Mouse (Mus musculus) limb, embryonic 14.5 days (tissue): ENCODE results near the gene Edil3. TPM values are rescaled to one million over a fixed set of nuclear protein-coding genes. Genes with fewer than 3 reads are reported as not detected.

ENCODE experiments used
- ATAC-seq: fragments of 200-750 bp; cut with Nextera tagmentation; 2 replicates; pipeline ENCODE4 v1.8.0; 2017; ENCODE audit warnings: low read depth, moderate number of reproducible peaks, moderate TSS enrichment; ENCODE audit not compliant: low FRiP score
- DNase-seq: peaks from one replicate; pipeline ENCODE4 v3.0.0-alpha.2; 2015; ENCODE audit warnings: low spot score
- H3K27ac ChIP-seq: fragments of 300-500 bp; sonication (generic); replicated peaks from 2 replicates; pipeline ENCODE4 v1.5.1; 2014; ENCODE audit warnings: low read depth, mild to moderate bottlenecking, low read length, moderate library complexity, mixed read lengths
- H3K27me3 ChIP-seq: fragments of 300-500 bp; sonication (generic); 2 replicates; pipeline ENCODE4 v1.6.1; 2014; ENCODE audit warnings: low read length, mixed read lengths; ENCODE audit not compliant: control insufficient read depth, insufficient read depth
- H3K36me3 ChIP-seq: fragments of 300-500 bp; sonication (generic); 2 replicates; pipeline ENCODE4 v1.6.1; 2014; ENCODE audit warnings: mild to moderate bottlenecking, low read length, moderate library complexity, mixed read lengths; ENCODE audit not compliant: control insufficient read depth, insufficient read depth
- H3K4me1 ChIP-seq: fragments of 300-500 bp; sonication (generic); 2 replicates; pipeline ENCODE4 v1.6.1; 2014; ENCODE audit warnings: antibody characterized with exemption, low read length, mixed read lengths; ENCODE audit not compliant: control insufficient read depth, insufficient read depth
- H3K4me2 ChIP-seq: fragments of 300-500 bp; sonication (generic); replicated peaks from 2 replicates; pipeline ENCODE4 v1.6.1; 2014; ENCODE audit warnings: low read depth, mild to moderate bottlenecking, low read length, moderate library complexity; ENCODE audit not compliant: severe bottlenecking
- H3K4me3 ChIP-seq: fragments of 300-500 bp; sonication (generic); replicated peaks from 2 replicates; pipeline ENCODE4 v1.5.1; 2014; ENCODE audit warnings: low read length
- H3K9ac ChIP-seq: fragments of 300-500 bp; sonication (generic); 2 replicates; pipeline ENCODE4 v1.6.1; 2014; ENCODE audit warnings: mild to moderate bottlenecking, low read depth, low read length, moderate library complexity; ENCODE audit not compliant: severe bottlenecking
- H3K9me3 ChIP-seq: fragments of 300-500 bp; sonication (generic); 2 replicates; pipeline ENCODE4 v1.6.1; 2016; ENCODE audit warnings: low read length; ENCODE audit not compliant: control insufficient read depth
- POLR2A ChIP-seq: fragments of 200-500 bp; IDR thresholded peaks from 2 replicates; pipeline ENCODE4 v1.8.0; 2012; ENCODE audit warnings: inconsistent platforms, mild to moderate bottlenecking, moderate library complexity, borderline replicate concordance; ENCODE audit not compliant: insufficient read depth, insufficient read length; ENCODE audit errors: extremely low read depth
- WGBS: fragments of 180-500 bp; shearing (Covaris S2); extraction: QIAGEN DNeasy Blood & Tissue Kit; methylation state at CpG from one replicate; pipeline ENCODE4 v1.1.7; 2014; 5-methylcytosine and 5-hydroxymethylcytosine counted together
- polyA plus RNA-seq, 2 experiments: library from polyadenylated mRNA; depleted of rRNA in 1 of 2; stranded (reverse) in 1 of 2; unstranded in 1 of 2; fragments of >200 nt; fragmentation: Nextera tagmentation in 1 of 2; extraction: Ambion mirVana in 1 of 2; gene quantifications; 2 replicates each; pipeline versions ENCODE4 v1.2.1 to v1.2.3; 2012 to 2014

The Edil3 gene
- polyA plus RNA-seq, 2 experiments = 7.8 to 11.2 TPM

- Histone ChIP-seq H3K4me3 (no peak overlapping the region), H3K27ac (no peak overlapping the region), H3K4me2 (no peak overlapping the region), H3K36me3 (no peaks in the 10 kb centered on the region), H3K9me3 (no peaks in the 10 kb centered on the region), H3K9ac (no peak overlapping the region), H3K4me1 (peaks cover 14% of the 10 kb centered on the region; the same call in 1 of the 2 replicates), H3K27me3 (no peaks in the 10 kb centered on the region)
- no peak for TF ChIP-seq POLR2A
- ATAC-seq (no peak), DNase-seq (no peak)
- WGBS = 89% methylated on average over 3 of the region's 3 CpGs
Measured at GRCm38 (mm10) chr13:89339776-89340175, 518.5 kb downstream of the Edil3 start.

GRCm38 (mm10) chr13:89355234-89355633 lies 534.0 kb downstream of the Edil3 start:
- no peak for ATAC-seq

GRCm38 (mm10) chr13:89358407-89358806 lies 537.1 kb downstream of the Edil3 start:
- H3K27ac ChIP-seq = no peak overlapping the region
- no peaks in the 10 kb centered on the region for H3K36me3 ChIP-seq

More at GRCm38 (mm10) chr13:89355234-89355633, 534.0 kb downstream of the Edil3 start:
- WGBS = 82% methylated on average over 3 of the region's 3 CpGs
- no peaks in the 10 kb centered on the region for H3K36me3 ChIP-seq
- H3K4me1 ChIP-seq = no peaks in the 10 kb centered on the region
- H3K4me2 ChIP-seq = no peak overlapping the region
- no peak overlapping the region for H3K9ac ChIP-seq
- H3K4me3 ChIP-seq = no peak overlapping the region
- H3K9me3 ChIP-seq = no peaks in the 10 kb centered on the region
- no peak overlapping the region for H3K27ac ChIP-seq
- no peak for TF ChIP-seq POLR2A
- H3K27me3 ChIP-seq = no peaks in the 10 kb centered on the region
- no peak for DNase-seq

GRCm38 (mm10) chr13:89362274-89362673 lies 541.0 kb downstream of the Edil3 start:
- WGBS = 69% methylated on average over 4 of the region's 4 CpGs
- H3K4me3 ChIP-seq = no peak overlapping the region
- no peaks in the 10 kb centered on the region for H3K36me3 ChIP-seq
- H3K9ac ChIP-seq = no peak overlapping the region
- H3K9me3 ChIP-seq = no peaks in the 10 kb centered on the region
- no peak overlapping the region for H3K4me2 ChIP-seq
- H3K27ac ChIP-seq = no peak overlapping the region
- no peak for TF ChIP-seq POLR2A
- no peaks in the 10 kb centered on the region for H3K4me1 ChIP-seq
- DNase-seq (no peak), ATAC-seq (no peak)
- no peaks in the 10 kb centered on the region for H3K27me3 ChIP-seq

More at GRCm38 (mm10) chr13:89358407-89358806, 537.1 kb downstream of the Edil3 start:
- Histone ChIP-seq H3K4me3 (no peak overlapping the region), H3K4me2 (no peak overlapping the region), H3K4me1 (no peaks in the 10 kb centered on the region), H3K9me3 (no peaks in the 10 kb centered on the region), H3K27me3 (no peaks in the 10 kb centered on the region), H3K9ac (no peak overlapping the region)
- ATAC-seq (no peak), DNase-seq (no peak)
- no peak for TF ChIP-seq POLR2A

GRCm38 (mm10) chr13:89371253-89371652 lies 550.0 kb downstream of the Edil3 start:
- TF ChIP-seq POLR2A = no peak
- no peak for DNase-seq
- no peak overlapping the region for H3K4me3 ChIP-seq
- H3K4me2 ChIP-seq = no peak overlapping the region
- H3K27ac ChIP-seq = no peak overlapping the region
- H3K4me1 ChIP-seq = no peaks in the 10 kb centered on the region
- no peak overlapping the region for H3K9ac ChIP-seq
- no peaks in the 10 kb centered on the region for H3K36me3 ChIP-seq
- ATAC-seq = no peak
- H3K9me3 ChIP-seq = no peaks in the 10 kb centered on the region
- no peaks in the 10 kb centered on the region for H3K27me3 ChIP-seq
